Mouse (Mus musculus): ENCODE data around the gene Nckap5l. TPM values are rescaled to one million over a fixed set of nuclear protein-coding genes. Genes with fewer than 3 reads are reported as not detected.

The Nckap5l gene
- polyA plus RNA-seq, 1 experiment = 25.1 TPM

DNA sequence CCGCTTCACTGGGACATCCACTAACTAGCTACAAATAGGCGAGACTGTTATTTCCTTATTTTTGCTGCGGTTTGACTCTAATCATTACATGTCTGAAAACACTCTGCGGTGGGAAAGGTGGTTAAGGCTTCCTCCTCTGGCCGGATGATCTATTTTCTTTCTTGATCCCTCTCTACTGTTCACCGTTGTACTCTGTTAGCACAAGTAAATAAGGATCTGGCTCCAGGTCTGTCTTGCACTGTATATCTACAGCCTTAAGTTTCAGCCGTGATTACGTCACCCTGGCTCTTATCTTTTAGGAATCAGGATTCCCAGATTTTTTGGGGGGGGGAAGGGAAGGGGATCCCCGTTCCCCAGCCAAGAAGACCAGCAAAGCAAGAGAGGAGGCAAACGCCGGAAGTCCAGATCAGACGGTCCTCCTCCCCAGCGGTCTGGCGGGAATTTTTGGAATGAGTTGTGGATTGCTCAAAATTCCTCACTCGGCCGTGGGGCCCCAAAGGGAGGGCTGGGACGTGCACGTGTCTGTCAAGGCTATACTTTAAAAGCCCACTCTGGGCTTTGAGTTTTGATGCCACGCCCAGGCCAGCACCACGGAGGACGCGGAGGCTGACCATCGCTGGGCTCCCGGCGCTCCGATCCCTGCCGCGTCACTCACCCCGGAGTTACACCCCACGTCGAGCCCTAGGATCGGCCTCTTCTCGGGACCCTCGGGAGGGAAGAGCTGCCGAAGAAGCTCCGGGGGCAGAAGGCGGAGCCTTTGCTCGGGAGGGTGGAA is 16.4 kb upstream of the Nckap5l start:
- no peak for TF ChIP-seq GATA1 (IDR thresholded peaks at IDR 0.05; ENCODE audit: low read length)

DNA sequence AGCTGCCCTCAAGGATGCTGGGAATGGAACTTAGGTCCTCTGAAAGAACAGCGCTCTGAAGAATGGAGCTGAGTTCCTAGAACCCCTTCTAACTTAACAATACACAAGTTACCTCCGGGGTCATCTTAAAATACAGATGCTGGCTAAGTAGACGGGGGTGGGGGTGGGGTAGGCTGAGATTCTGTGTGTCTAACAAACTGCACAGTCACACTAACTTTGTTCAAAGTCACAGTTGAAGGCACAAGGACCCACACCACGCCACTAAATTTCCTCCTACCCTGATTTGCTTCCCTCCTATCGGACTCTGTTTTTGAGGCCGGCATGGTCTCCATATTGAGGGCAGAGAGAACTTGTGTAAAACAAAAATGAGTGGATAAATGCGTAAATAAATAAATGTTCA is 15.4 kb upstream of the Nckap5l start:
- no peak for TF ChIP-seq GATA1 (IDR thresholded peaks at IDR 0.05; ENCODE audit: low read length)

- TF ChIP-seq GATA1 (IDR thresholded peaks at IDR 0.05; ENCODE audit: low read length) = no peak
Observed at GRCm38 (mm10) chr15:99471677-99472063, 14.1 kb upstream of the Nckap5l start.

DNA sequence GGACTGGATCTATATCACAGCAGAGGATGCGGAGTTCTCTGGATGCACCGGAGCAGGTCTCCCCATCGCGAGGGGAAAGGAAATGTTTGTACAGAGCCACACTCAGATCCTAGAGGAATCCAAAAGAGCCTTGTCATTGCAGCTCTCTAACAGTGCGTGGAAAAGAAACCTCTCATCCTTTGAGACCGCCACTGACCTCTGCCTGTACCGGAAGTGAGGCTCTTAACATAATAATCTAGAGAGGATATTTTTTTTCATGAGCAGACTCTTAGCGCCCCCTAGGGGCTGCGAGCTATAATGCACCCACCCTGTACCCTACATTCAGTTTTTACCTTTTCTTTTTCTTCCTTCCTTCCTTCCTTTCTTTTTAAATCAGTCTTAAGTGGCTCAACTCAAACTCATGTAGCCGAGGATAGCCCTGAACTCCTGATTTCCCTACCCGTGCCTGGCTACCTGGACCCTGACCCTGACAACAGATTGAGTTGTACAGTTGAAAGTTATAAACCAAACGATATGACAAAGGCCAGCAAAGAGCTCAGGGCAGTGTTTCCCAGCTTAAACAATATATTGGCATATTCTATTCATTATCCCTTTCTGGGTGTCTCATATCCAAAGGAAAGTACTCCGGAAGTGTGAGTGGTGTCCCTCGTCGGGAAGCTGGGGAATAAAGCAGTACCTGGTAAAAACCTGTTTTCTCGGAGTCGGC is 13.6 kb upstream of the Nckap5l start:
- no peak for TF ChIP-seq GATA1 (IDR thresholded peaks at IDR 0.05; ENCODE audit: low read length)

DNA sequence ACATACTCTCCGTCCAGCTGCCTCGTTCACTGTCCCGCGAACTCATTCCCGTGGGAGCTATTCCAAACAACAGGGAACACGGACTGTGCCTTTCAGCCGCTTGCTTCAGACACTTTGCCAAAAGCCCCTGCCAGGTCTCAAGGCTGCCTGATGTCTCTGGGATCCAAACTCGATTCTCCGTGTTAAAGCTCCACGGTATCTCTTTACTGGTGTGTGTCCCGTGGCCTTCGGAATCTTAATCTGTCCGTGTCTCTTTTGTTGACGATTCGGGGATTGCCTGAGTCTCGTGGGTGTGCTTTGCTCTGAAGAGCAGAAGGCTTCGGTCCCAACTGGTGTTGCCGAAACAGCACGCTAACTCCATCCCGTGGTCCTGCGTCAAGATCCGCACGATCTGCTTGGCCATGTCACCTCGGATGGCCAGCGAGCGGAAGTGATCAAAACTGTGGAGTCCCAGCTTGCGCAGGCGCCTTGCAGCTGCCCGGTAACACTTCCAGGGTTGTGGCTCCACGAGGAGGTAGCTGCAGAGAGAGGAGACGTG is 12.7 kb upstream of the Nckap5l start:
- TF ChIP-seq GATA1 (IDR thresholded peaks at IDR 0.05; ENCODE audit: low read length) = no peak

- TF ChIP-seq GATA1 (IDR thresholded peaks at IDR 0.05; ENCODE audit: low read length) = no peak
Observed at GRCm38 (mm10) chr15:99469736-99470135, 12.2 kb upstream of the Nckap5l start.

GRCm38 (mm10) chr15:99469067-99469466 is 11.5 kb upstream of the Nckap5l start:
- TF ChIP-seq GATA1 (IDR thresholded peaks at IDR 0.05; ENCODE audit: low read length) = no peak

DNA sequence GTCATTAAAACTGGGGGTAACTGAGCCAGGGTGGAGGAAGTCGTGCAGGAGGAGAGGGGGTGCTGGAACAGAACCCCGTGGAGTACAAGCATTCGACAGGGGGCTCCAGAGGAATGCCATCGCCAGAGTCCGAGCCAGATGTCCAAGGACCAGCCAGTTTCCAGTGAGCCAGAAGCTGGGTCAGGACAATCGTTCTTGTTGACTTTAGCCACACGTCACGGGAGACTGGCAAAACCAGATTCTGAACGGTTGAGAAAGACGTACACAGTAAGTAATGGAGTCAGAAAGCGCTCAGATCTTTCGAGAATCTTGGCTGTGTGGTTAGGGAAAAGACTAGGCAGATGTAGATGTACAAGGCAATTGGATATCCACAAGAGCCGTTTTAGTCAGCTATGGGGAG is 5.6 kb upstream of the Nckap5l start:
- TF ChIP-seq GATA1 (IDR thresholded peaks at IDR 0.05; ENCODE audit: low read length) = no peak

DNA sequence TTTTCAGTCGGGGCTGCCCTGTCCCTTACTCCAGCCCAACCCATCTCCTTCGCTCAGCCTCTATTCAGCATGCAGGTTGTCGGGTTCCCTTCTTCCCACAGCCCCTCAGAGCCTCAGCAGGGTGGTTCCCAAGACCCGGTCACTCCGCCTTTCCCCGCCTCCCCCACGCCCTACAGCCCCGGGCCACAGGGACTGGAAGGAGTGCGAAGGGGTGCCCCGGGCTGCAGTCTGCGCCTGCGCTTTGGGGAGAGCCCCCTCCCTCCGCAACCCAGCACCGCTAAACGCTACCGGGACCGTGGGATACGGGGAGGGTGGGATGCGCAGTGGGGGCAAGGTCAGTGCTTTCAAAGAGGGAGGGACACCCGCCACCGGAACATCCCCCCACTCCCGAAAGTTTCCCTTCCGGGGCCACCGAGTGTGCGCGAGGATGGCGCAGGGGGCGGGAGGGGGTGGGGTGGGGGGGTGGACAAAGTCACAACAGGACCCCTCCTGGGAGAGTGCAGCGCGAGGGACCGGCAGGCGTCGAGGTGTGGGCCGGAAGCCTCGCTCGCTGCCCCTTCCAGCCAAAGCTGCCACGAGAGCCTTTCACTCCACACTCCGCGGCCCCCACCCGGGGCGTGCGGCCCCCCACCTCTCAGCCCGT is 464 bp downstream of the Nckap5l start:
- TF ChIP-seq GATA1 (IDR thresholded peaks at IDR 0.05; ENCODE audit: low read length) = no peak

GRCm38 (mm10) chr15:99456338-99456962 is 1.1 kb downstream of the Nckap5l start:
- TF ChIP-seq GATA1 (IDR thresholded peaks at IDR 0.05; ENCODE audit: low read length) = no peak

DNA sequence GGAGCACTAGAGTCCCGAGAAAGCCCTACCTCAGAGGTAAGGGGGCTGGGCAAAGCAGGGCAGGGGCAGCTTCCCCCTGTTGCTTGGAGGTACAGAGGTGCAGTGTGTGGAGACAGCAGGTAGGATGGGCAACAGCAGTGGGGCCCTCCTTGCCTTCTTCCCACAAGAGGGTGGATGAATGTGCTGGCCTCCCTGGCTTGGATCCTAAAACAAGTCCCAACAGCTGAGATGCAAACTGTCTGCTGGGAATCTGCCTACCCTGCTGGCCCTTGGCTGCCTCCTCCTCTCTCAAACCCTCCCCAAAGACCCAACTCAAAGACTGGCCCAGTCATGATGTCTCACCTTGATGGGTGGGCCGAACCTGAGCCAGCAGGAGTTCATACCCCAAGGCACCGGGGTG is 2.1 kb downstream of the Nckap5l start:
- no peak for TF ChIP-seq GATA1 (IDR thresholded peaks at IDR 0.05; ENCODE audit: low read length)

- no peak for TF ChIP-seq GATA1 (IDR thresholded peaks at IDR 0.05; ENCODE audit: low read length)
Observed at GRCm38 (mm10) chr15:99454585-99455279, 2.8 kb downstream of the Nckap5l start.

GRCm38 (mm10) chr15:99453153-99453900 is 4.2 kb downstream of the Nckap5l start:
- TF ChIP-seq GATA1 (IDR thresholded peaks at IDR 0.05; ENCODE audit: low read length) = no peak

- TF ChIP-seq GATA1 (IDR thresholded peaks at IDR 0.05; ENCODE audit: low read length) = peak; percentile 38
Observed at GRCm38 (mm10) chr15:99449751-99450280, 7.7 kb downstream of the Nckap5l start.

All from G1E-ER4 (cell line).